Mouse (Mus musculus): ENCODE results near the gene Olfr739. TPM values are rescaled to one million over a fixed set of nuclear protein-coding genes. Genes with fewer than 3 reads are reported as not detected.

Gene Olfr739
- polyA plus RNA-seq (2017; shearing (Covaris generic)), result not detected

DNA sequence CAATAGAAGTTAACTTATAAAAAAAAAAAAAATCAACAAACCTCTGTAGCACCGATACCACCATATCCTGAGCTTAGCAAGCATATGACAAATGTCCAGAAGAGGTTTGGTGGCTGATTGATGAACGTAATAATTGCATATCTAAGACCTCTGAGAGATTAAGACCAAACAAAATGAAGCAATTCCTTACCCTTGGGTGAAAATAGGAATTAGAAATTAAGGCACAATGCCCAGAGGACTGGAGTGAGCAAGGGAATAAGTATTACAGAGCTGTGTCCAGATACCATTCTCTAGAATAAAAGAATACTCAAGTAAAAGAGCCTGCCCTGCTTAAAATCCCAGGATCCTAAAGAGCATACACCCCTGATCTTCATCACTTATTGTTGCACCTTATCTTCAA is at the start of gene Olfr739:
Gene Olfr739, plus strand, starts transcription at position 301 of the 400 bp plus-strand sequence.

DNA sequence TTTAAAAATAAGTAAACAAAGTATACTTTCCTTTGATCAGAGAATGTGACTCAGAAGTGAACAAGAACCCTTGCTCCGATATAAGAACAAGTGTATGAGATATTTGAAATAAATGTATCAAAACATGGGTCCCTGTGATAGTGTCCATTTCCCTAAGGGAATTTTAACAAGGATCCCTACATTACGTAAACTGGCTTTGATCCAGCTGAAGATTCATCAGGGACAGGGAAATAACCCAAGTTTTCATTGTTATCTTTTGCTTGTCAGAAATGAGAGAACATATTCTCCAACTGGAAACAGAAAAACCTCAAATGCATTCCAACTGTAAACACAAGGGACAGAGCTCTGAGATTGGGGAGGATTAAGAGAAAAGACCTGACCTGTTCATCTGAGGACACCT is 37.6 kb upstream of the Olfr739 start, which contains the start of gene Olfr736:
Gene Olfr736, plus strand, starts transcription at position 301 of the 400 bp plus-strand sequence.

DNA sequence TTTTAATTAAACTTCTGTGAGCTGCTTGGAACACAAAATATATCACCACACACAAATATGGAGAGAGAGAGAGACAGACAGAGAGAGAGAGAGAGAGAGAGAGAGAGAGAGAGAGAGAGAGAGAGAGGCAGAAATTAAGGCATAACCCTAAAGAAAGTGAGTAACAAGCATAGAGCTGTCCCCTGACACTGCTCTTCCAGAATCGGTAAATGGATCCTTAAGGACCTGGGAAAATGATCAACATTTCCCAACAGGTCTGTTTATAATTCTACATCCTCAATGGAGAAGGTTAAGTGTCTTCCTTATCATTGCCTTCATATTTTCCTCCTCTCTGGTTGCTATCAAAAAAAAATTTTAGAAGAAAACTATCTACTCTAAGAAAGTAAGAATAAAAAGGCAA is 11.2 kb upstream of the Olfr739 start, which contains the start of gene Olfr738:
Gene Olfr738, plus strand, starts transcription at position 301 of the 400 bp plus-strand sequence.

GRCm38 (mm10) chr14:50445245-50445644 is 26.8 kb downstream of the Olfr739 start, which contains the start of gene Olfr740:
Gene Olfr740 (plus strand): TSS chr14:50445545.

DNA sequence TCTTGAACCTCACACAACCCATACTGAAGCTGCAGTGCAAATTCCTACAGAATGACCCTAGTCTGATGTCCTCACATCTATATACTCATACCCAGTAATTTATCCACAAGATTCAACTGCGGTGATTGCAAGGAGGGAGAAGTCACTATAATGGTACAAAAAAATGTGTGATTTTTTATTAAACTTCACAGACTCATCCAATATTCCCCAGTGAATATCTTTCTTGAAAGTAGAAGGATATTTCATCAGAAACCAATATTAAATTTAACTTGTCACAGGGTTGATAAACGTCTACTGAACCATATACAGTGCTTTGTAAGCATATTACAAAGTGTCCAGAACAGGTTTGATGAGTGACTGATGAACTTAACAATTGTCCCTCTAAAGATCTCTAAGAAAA is 54.0 kb downstream of the Olfr739 start, which contains the start of gene Olfr741:
Gene Olfr741, plus strand, starts transcription at position 301 of the 400 bp plus-strand sequence.

Other genes starting within 250 kb of the Olfr739 start
- not detected for gene Olfr730, start 230.4 kb upstream of the Olfr739 start, polyA plus RNA-seq (2017; shearing (Covaris generic))
- gene Olfr731, start 176.8 kb upstream of the Olfr739 start, polyA plus RNA-seq (2017; shearing (Covaris generic)), result 0.06 TPM
- gene Olfr732, start 134.4 kb upstream of the Olfr739 start, polyA plus RNA-seq (2017; shearing (Covaris generic)), result not detected
- gene Olfr733, start 117.1 kb upstream of the Olfr739 start, polyA plus RNA-seq (2017; shearing (Covaris generic)), result not detected
- gene Olfr734, start 91.9 kb upstream of the Olfr739 start, polyA plus RNA-seq (2017; shearing (Covaris generic)), result not detected
- not detected for gene Olfr735, start 69.8 kb upstream of the Olfr739 start, polyA plus RNA-seq (2017; shearing (Covaris generic))
- not detected for gene Tlr11, start 60.7 kb upstream of the Olfr739 start, polyA plus RNA-seq (2017; shearing (Covaris generic))
- not detected for gene Olfr736, start 37.5 kb upstream of the Olfr739 start, polyA plus RNA-seq (2017; shearing (Covaris generic))
- gene Olfr738, start 11.1 kb upstream of the Olfr739 start, polyA plus RNA-seq (2017; shearing (Covaris generic)), result not detected
- not detected for gene Olfr740, start 26.9 kb downstream of the Olfr739 start, polyA plus RNA-seq (2017; shearing (Covaris generic))
- gene Olfr741, start 54.1 kb downstream of the Olfr739 start, polyA plus RNA-seq (2017; shearing (Covaris generic)), result not detected
- not detected for gene Olfr742, start 85.0 kb downstream of the Olfr739 start, polyA plus RNA-seq (2017; shearing (Covaris generic))
- gene Olfr743, start 103.2 kb downstream of the Olfr739 start, polyA plus RNA-seq (2017; shearing (Covaris generic)), result not detected
- gene Olfr744, start 196.3 kb downstream of the Olfr739 start, polyA plus RNA-seq (2017; shearing (Covaris generic)), result not detected
- gene Olfr745, start 220.8 kb downstream of the Olfr739 start, polyA plus RNA-seq (2017; shearing (Covaris generic)), result not detected
- gene Olfr746, start 228.5 kb downstream of the Olfr739 start, polyA plus RNA-seq (2017; shearing (Covaris generic)), result not detected